Mouse (Mus musculus) heart, postnatal 4 days (tissue): Measurements from ENCODE around the gene Tas2r109. TPM values are rescaled to one million over a fixed set of nuclear protein-coding genes. Genes with fewer than 3 reads are reported as not detected.
"Not testable (repeated sequence)": the region's sequence is repeated elsewhere in the genome, so short reads cannot be mapped to it uniquely, and the experiment has no call there.

Source experiments
- DNase-seq: peaks from one replicate; pipeline ENCODE4 v3.0.0; 2021
- total RNA-seq, 2 experiments: library from RNA; stranded (reverse); gene quantifications; 2 replicates each; pipeline ENCODE4 v1.2.3; 2021

The Tas2r109 gene
- not detected for total RNA-seq

DNA sequence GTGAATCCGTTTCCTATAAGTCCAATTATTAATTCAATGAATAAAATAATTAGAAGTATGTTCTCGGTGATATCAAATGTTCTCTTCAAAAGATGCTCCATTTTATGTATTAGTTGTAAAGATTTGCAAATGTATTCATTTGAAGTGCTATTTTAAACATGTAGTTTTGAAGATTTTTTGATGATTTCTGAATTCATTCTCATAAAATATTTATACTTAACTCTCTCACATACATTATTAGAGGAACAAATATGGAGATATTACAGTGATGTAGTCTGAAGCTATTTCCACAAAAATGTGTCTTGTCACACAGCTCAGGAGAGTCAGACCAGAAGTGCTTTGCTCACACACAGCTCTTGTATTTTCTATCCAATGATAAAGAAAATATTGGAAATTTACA lies at the start of gene Tas2r109:
Gene Tas2r109, minus strand, starts transcription at position 101 of the 400 bp plus-strand sequence.
- no peak for DNase-seq

DNA sequence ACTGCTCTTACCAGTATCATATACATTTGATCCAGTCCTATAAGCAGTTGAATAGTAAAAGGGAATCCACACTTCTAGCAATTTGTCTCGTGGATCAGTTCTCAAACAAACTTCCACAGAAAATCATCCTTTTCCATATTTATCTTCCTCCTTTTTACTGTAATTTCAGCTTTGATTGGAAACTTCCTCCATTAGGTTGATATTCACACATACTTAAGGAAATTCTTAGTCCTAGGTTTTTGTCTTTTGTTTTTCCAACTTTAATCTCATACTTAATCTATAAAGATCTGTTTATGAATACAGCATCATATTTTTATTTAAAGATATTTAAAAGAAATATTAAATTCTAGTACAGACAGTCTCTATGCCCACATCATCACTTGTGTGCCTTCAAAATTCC lies 22.9 kb downstream of the Tas2r109 start, which contains the start of gene Tas2r131:
Gene Tas2r131, minus strand, starts transcription at position 101 of the 400 bp plus-strand sequence.
- no peak for DNase-seq

DNA sequence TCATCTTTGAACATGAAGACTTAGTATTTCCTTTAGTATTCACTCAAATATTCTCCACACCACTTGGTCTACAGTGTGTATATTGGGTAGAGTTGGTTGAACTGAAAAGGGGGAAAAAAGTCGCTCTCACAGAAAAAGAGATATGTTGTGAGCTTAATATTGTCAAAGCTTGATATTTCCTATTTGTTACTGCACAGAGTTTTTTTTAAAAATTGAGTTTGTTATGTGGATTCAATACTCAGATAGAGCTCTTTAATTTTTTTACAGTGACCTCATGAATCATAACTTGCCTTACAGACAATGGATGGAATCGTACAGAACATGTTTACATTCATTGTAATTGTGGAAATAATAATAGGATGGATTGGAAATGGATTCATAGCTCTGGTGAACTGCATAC lies 30.0 kb downstream of the Tas2r109 start, which contains the start of gene Tas2r129:
Gene Tas2r129, plus strand, starts transcription at position 301 of the 400 bp plus-strand sequence.
- DNase-seq, result no peak

DNA sequence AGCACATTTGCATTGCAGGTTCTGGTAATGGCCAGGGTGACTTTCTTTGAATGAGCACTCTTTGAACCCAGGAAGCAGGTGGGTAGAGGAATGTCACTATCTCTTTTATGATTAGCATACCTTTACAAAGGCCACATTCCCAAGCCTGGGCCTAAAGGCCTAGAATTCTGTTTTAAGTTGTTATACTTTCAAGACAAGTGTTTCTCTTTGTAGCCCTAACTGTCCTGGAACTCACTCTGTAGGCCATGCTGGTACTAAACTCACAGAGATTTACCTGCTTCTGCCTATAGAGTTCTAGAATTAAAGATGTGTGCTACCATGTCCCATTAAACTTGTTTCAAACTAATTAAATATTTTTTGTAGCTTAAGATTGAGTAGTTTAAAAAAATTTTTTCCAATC lies 39.4 kb downstream of the Tas2r109 start:
- not testable (repeated sequence) for DNase-seq

Other genes with a start within 250 kb of the Tas2r109 start
- not detected for gene Tas2r115, start 242.9 kb downstream of the Tas2r109 start, total RNA-seq
- not detected for gene Tas2r124, start 226.2 kb downstream of the Tas2r109 start, total RNA-seq
- not detected for gene Tas2r102, start 218.8 kb downstream of the Tas2r109 start, total RNA-seq
- gene Tas2r136, start 202.8 kb downstream of the Tas2r109 start, total RNA-seq, result not detected
- not detected for gene Tas2r117, start 178.1 kb downstream of the Tas2r109 start, total RNA-seq
- not detected for gene Tas2r123, start 133.8 kb downstream of the Tas2r109 start, total RNA-seq
- gene Tas2r116, start 125.5 kb downstream of the Tas2r109 start, total RNA-seq, result not detected
- not detected for gene Tas2r110, start 113.0 kb downstream of the Tas2r109 start, total RNA-seq
- not detected for gene Tas2r113, start 88.0 kb downstream of the Tas2r109 start, total RNA-seq
- not detected for gene Tas2r125, start 71.3 kb downstream of the Tas2r109 start, total RNA-seq
- gene Tas2r129, start 29.9 kb downstream of the Tas2r109 start, total RNA-seq, result not detected
- not detected for gene Tas2r131, start 23.0 kb downstream of the Tas2r109 start, total RNA-seq
- not detected for gene Tas2r103, start 56.1 kb upstream of the Tas2r109 start, total RNA-seq
- not detected for gene Tas2r140, start 74.9 kb upstream of the Tas2r109 start, total RNA-seq
- gene Smim10l1, start 123.9 kb upstream of the Tas2r109 start, total RNA-seq, result 10 to 100 TPM; 59.0 to 61.6 TPM